Mouse (Mus musculus) bone marrow macrophage, adult 2 months (primary cell): ENCODE measurements around the gene Sumo1.

ENCODE experiments used
- CTCF ChIP-seq: IDR thresholded peaks from 2 replicates; pipeline ENCODE4 v1.5.1; 2012; ENCODE audit warnings: low read depth, mild to moderate bottlenecking, low read length, moderate library complexity
- POLR2A ChIP-seq: IDR thresholded peaks from 2 replicates; pipeline ENCODE4 v1.6.1; 2012; ENCODE audit warnings: mild to moderate bottlenecking, low read depth, low read length, borderline replicate concordance

GRCm38 (mm10) chr1:59550996-59551395 lies 119.6 kb downstream of the Sumo1 start:
- no peak for TF ChIP-seq POLR2A
- no peak for TF ChIP-seq CTCF
